Mouse (Mus musculus) cortical plate, adult 2 months (tissue): ENCODE results near the gene Oas1h.

ENCODE experiments used
- CTCF ChIP-seq: fragments of 200-500 bp; IDR thresholded peaks from 2 replicates; pipeline ENCODE4 v1.5.1; 2011; ENCODE audit warnings: mild to moderate bottlenecking, control low read depth, low read length; ENCODE audit not compliant: insufficient read depth; ENCODE audit errors: extremely low read depth
- POLR2A ChIP-seq: fragments of 200-500 bp; IDR thresholded peaks from 2 replicates; pipeline ENCODE4 v1.6.1; 2011; ENCODE audit warnings: mild to moderate bottlenecking, low read length, control low read depth; ENCODE audit not compliant: insufficient read depth; ENCODE audit errors: extremely low read depth

- TF ChIP-seq CTCF (peak; percentile 26; the same call in 1 of the 2 replicates), POLR2A (no peak)
These were observed 4.2 kb downstream of the Oas1h start for GRCm38 (mm10) chr5:120865336-120865860.
